In the genomic region with DNA sequence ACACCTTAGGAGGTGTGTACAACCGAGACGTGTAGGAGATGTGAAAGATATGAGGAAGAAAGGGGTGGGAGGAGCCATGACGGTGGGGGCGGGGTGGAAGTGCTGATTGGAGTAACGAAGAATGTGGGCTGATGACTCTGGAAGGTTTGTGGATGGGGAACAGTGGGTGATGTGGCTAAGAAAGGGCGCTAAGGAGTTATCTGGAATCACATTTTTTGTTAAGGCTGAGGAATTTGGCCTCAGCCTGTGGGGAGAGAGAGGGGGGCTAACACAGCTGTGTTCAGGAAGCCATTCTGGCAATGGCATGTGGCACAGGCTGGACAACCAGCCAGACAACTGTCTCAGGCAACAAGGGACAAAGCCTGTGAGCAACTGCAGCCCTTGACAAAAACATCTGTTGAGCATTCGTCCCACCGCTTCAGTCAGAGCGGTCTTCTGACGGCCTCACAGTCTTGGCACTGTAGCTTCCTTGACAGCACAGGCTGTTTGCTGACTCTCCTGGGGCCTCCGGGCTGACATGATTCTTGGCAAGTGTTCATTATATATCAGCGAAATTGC, we compare ENCODE assay signal across 9 mouse cellular contexts. TPM values are rescaled to one million over a fixed set of nuclear protein-coding genes. Genes with fewer than 3 reads are reported as not detected.
DNase-seq lines count a peak whose midpoint lies in the region; ATAC-seq and TF ChIP-seq lines count a peak whose summit lies in the region.
"Had no signal": no experiment of that assay in that cellular context is flagged by ENCODE, and none has a peak within 500 bp of the region (broad histone marks: within the 10 kb centered on the region; RNA-seq: fewer than 3 reads in every experiment).

No protein-coding gene starts in this region.

- 25% methylated on average over 12 of the region's 12 CpGs for WGBS in liver, embryonic 14.5 days (ENCODE audit: insufficient replicate concordance)
- 47% methylated on average over 12 of the region's 12 CpGs for WGBS in neural tube, embryonic 12.5 days

- TF ChIP-seq CTCF in liver, embryonic 14.5 days (IDR thresholded peaks at IDR 0.05; ENCODE audit: low read depth) = no peak

- peaks cover 0 to 31% of the 10 kb centered on the region in 2 experiments; a peak in 3 of 4 replicates for H3K4me1 ChIP-seq in liver, embryonic 14.5 days (replicated peaks; ENCODE audit: control insufficient read depth in 2 of 2, insufficient read depth in 2 of 2, low read length in 1 of 2)
- 0 out of 2 replicates have a peak, but pooled peaks cover 5% of the 10 kb centered on the region for H3K4me1 ChIP-seq in neural tube, embryonic 12.5 days

- H3K4me2 ChIP-seq in liver, embryonic 14.5 days (ENCODE audit: low read depth) = peak overlapping the region; percentile 28
- H3K4me2 ChIP-seq in neural tube, embryonic 12.5 days (replicated peaks) = peak overlapping the region; percentile 4; the same call in 1 of the 2 replicates

- intact Hi-C loops in gastrocnemius, postnatal 36 days (cut with DNase I) = no loop called here

- H3K9me3 ChIP-seq in liver, embryonic 14.5 days (ENCODE audit: control insufficient read depth, low read length) = no peaks in the 10 kb centered on the region
- H3K9me3 ChIP-seq in neural tube, embryonic 12.5 days = no peaks in the 10 kb centered on the region

- no peaks in the 10 kb centered on the region for H3K36me3 ChIP-seq in liver, embryonic 14.5 days (replicated peaks; ENCODE audit: control insufficient read depth, insufficient read depth, low read depth)
- H3K36me3 ChIP-seq in neural tube, embryonic 12.5 days = no peaks in the 10 kb centered on the region

- no peak overlapping the region for H3K27ac ChIP-seq in liver, embryonic 14.5 days
- no peak overlapping the region for H3K27ac ChIP-seq in neural tube, embryonic 12.5 days

- H3K27me3 ChIP-seq in liver, embryonic 14.5 days (ENCODE audit: control insufficient read depth, insufficient read depth, low read length) = no peaks in the 10 kb centered on the region
- H3K27me3 ChIP-seq in neural tube, embryonic 12.5 days (replicated peaks) = no peaks in the 10 kb centered on the region
- H3K27me3 ChIP-seq: Patski had no signal

- H3K4me3 ChIP-seq in liver, embryonic 14.5 days (ENCODE audit: insufficient read depth in 1 of 2, low read depth in 2 of 2, low read length in 2 of 2) = peak overlapping the region in 1 of 2 experiments; percentile 8; a peak in 1 of 4 replicates
- H3K4me3 ChIP-seq in neural tube, embryonic 12.5 days = no peak overlapping the region

- peak; percentile 12 for DNase-seq in cerebellum, adult 9-10 months
- DNase-seq in brain, adult 2 months (ENCODE audit: low read depth, low spot score) = peak; percentile 39
- DNase-seq in gastrocnemius, postnatal 36 days = peak; percentile 60 to 63
- DNase-seq in induced T-regulatory cell, adult 2 months (ENCODE audit: low read depth) = peak; percentile 92
- no peak for DNase-seq in liver, embryonic 14.5 days (ENCODE audit: low read depth in 3 of 3, low spot score in 3 of 3)
- DNase-seq in layer of hippocampus, postnatal 36 days = no peak

- no peak for TF ChIP-seq EP300 in liver, embryonic 14.5 days (IDR thresholded peaks at IDR 0.05; ENCODE audit: low read depth)

- ATAC-seq in cerebellum, adult (ENCODE audit: insufficient number of reproducible peaks, low FRiP score, low TSS enrichment) = no peak
- ATAC-seq in liver, embryonic 14.5 days (ENCODE audit: insufficient read depth) = peak; percentile 56; the same call in 1 of the 2 replicates
- no peak for ATAC-seq in neural tube, embryonic 12.5 days (ENCODE audit: low FRiP score, low read depth)
- ATAC-seq: Patski had no signal

- no peak overlapping the region for H3K9ac ChIP-seq in liver, embryonic 14.5 days (replicated peaks)
- no peak overlapping the region for H3K9ac ChIP-seq in neural tube, embryonic 12.5 days

RNA-seq across cellular contexts. Expression of a gene that starts 23.1 kb away (rescaled TPM):
- 10 to 100 TPM; 28.1 to 29.9 TPM for total RNA-seq in gastrocnemius, postnatal 36 days (2021)
- 13.3 and 14.3 TPM in 2 replicates for polyA plus RNA-seq in liver, embryonic 14.5 days (2012; rRNA removed)
- polyA plus RNA-seq in liver, embryonic 14.5 days (2014; fragmentation: Nextera tagmentation; extraction: Ambion mirVana) = 30.3 and 31.2 TPM in 2 replicates
- 12.8 and 14.1 TPM in 2 replicates for polyA plus RNA-seq in neural tube, embryonic 12.5 days (2016; fragmentation: Nextera tagmentation; extraction: Ambion mirVana)
- total RNA-seq in layer of hippocampus, postnatal 36 days (2021) = 10 to 100 TPM in 1 of 2 experiments, 1 to 10 TPM in 1; 6.9 to 10.8 TPM

RNA-seq across cellular contexts. Expression of a gene that starts 43.0 kb away (rescaled TPM):
- not detected for total RNA-seq in gastrocnemius, postnatal 36 days (2021)
- polyA plus RNA-seq in liver, embryonic 14.5 days (2012; rRNA removed) = 0.42 and 0.58 TPM in 2 replicates
- polyA plus RNA-seq in liver, embryonic 14.5 days (2014; fragmentation: Nextera tagmentation; extraction: Ambion mirVana) = 0.71 and 1.3 TPM in 2 replicates
- polyA plus RNA-seq in neural tube, embryonic 12.5 days (2016; fragmentation: Nextera tagmentation; extraction: Ambion mirVana) = not detected in 2 replicates
- total RNA-seq in layer of hippocampus, postnatal 36 days (2021) = not detected
- polyA plus RNA-seq: Patski had no signal

Comparison
In these comparisons a context has a peak if more than half of its experiments do, and no peak if none do; other contexts are left out.
1. DNase-seq: peak in cerebellum, adult 9-10 months (single experiment), brain, adult 2 months (single experiment), gastrocnemius, postnatal 36 days (2 of 2) and induced T-regulatory cell, adult 2 months (single experiment); none in liver, embryonic 14.5 days (0 of 3) and layer of hippocampus, postnatal 36 days (0 of 2).